Mouse (Mus musculus) frontal cortex, postnatal 36 days (tissue): ENCODE results near the gene Vmn1r158.
"Not testable (repeated sequence)": the region's sequence is repeated elsewhere in the genome, so short reads cannot be mapped to it uniquely, and the experiment has no call there.

ENCODE experiments used
- DNase-seq, 2 experiments: peaks; one replicate each; pipeline ENCODE4 v3.0.0; 2022; ENCODE audit warnings: low spot score in 2 of 2

Gene Vmn1r158

DNA sequence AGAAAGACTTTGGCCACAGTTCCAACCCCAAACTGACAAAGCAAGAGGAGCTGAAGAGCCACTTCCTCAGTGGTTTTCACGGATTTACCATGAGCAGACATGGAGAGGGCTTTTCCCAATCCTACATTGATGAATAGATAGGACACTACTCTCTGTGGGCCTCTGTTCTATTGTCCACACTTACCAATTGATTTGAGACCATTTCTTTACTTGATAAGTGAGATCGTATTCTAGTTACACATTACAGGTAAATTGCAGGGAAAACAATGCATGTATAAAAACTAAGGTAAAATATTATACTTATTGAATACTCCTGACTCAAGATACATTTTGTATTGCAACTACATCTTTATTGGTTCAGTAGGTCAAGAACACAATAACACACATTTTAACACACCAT is at the start of gene Vmn1r158:
Gene Vmn1r158, minus strand, starts transcription at position 101 of the 400 bp plus-strand sequence.
- DNase-seq = not testable (repeated sequence)

DNA sequence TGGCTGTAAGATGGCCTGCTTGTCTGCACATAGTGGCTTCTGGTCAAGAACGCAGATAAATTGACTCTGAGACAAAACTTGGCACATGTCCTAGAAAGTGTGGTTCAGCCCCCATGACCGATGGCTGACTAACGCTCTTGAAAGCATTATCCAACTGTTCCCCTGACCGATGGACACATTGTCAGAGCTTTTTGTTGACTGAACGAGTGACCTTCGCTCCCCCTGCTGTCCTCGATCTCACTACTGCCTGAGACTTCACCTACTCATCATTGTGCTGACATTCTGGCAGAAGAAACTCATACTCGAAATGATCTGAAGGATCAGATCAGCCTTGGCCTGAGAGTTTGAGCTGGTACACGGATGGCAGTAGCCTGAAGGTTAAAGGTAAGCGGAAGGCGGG is 14.6 kb downstream of the Vmn1r158 start:
- DNase-seq = not testable (repeated sequence)

DNA sequence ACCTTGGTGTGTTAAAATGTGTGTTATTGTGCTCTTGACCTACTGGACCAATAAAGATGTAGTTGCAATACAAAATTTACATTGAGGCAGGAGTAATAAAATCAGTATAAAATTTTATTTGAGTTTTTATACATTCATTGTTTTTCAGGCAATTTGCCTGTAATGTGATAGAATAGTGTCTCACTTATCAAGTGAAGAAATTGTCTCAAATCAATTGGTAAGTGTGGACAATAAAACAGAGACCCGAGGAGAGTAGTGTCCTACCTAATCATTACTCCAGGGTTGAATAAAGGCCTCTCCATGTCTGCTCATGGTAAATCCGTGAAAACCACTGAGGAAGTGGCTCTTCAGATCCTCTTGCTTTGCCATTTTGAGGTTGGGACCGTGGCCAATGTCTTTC is 29.2 kb downstream of the Vmn1r158 start, which contains the start of gene Vmn1r157:
Gene Vmn1r157, plus strand, starts transcription at position 301 of the 400 bp plus-strand sequence.
- DNase-seq = not testable (repeated sequence)
